Comparison of ENCODE assay signal across 8 mouse cellular contexts in genomic region chr11:5715630-5716105, GRCm38 (mm10). TPM values are rescaled to one million over a fixed set of nuclear protein-coding genes. Genes with fewer than 3 reads are reported as not detected.
DNase-seq lines count a peak whose midpoint lies in the region; ATAC-seq and TF ChIP-seq lines count a peak whose summit lies in the region.

Gene Mrps24 (minus strand): TSS chr11:5715680.

- DNase-seq in cerebellum, adult 2 months, result no peak
- DNase-seq in G1E (ENCODE audit: low spot score), result no peak
- no peak for DNase-seq in forebrain, embryonic 11.5 days (ENCODE audit: low spot score)
- no peak for DNase-seq in heart, postnatal 25 days (ENCODE audit: low spot score)
- no peak for DNase-seq in cerebellum, postnatal 14 days

- no peaks in the 10 kb centered on the region for H3K9me3 ChIP-seq in G1E (replicated peaks)
- no peaks in the 10 kb centered on the region for H3K9me3 ChIP-seq in forebrain, embryonic 11.5 days (ENCODE audit: control insufficient read depth, low read length)
- no peaks in the 10 kb centered on the region for H3K9me3 ChIP-seq in limb, embryonic 12.5 days

- no peak for TF ChIP-seq POLR2A in cerebellum, adult 2 months (IDR thresholded peaks at IDR 0.05; ENCODE audit: borderline replicate concordance, insufficient read depth, low read length)

- no peak within 1 kb of the TSS for H3K9ac ChIP-seq in forebrain, embryonic 11.5 days (ENCODE audit: low read length)
- H3K9ac ChIP-seq in limb, embryonic 12.5 days (replicated peaks), result no peak within 1 kb of the TSS

- ATAC-seq in cerebellum, adult (ENCODE audit: insufficient number of reproducible peaks, low FRiP score, low TSS enrichment), result no peak
- no peak for ATAC-seq in G1E (ENCODE audit: extremely low read depth, insufficient number of reproducible peaks, low FRiP score, poor library complexity, severe bottlenecking)
- no peak for ATAC-seq in forebrain, embryonic 11.5 days (replicated peaks; ENCODE audit: low FRiP score)
- ATAC-seq in limb, embryonic 12.5 days (ENCODE audit: insufficient number of reproducible peaks, insufficient read depth, low FRiP score, low TSS enrichment, low read depth), result no peak
- ATAC-seq in neutrophil, adult 5-6 weeks (ENCODE audit: extremely low read depth, insufficient number of reproducible peaks, low FRiP score, poor library complexity, severe bottlenecking), result no peak

- H3K4me3 ChIP-seq in cerebellum, adult 2 months (replicated peaks; ENCODE audit: insufficient read depth, low read depth, low read length), result no peak within 1 kb of the TSS
- no peak within 1 kb of the TSS for H3K4me3 ChIP-seq in G1E (ENCODE audit: low read depth, low read length)
- no peak within 1 kb of the TSS for H3K4me3 ChIP-seq in forebrain, embryonic 11.5 days (ENCODE audit: low read depth, low read length)
- no peak within 1 kb of the TSS for H3K4me3 ChIP-seq in limb, embryonic 12.5 days (replicated peaks)

- H3K4me2 ChIP-seq in forebrain, embryonic 11.5 days (ENCODE audit: low read depth, low read length, severe bottlenecking), result no peak within 1 kb of the TSS
- H3K4me2 ChIP-seq in limb, embryonic 12.5 days, result no peak within 1 kb of the TSS

- H3K27ac ChIP-seq in cerebellum, adult 2 months (ENCODE audit: insufficient read depth, low read length), result no peak within 1 kb of the TSS
- H3K27ac ChIP-seq in forebrain, embryonic 11.5 days (ENCODE audit: low read depth, low read length), result no peak within 1 kb of the TSS
- H3K27ac ChIP-seq in limb, embryonic 12.5 days, result no peak within 1 kb of the TSS

- no peaks in the 10 kb centered on the region for H3K27me3 ChIP-seq in cerebellum, adult 2 months (ENCODE audit: control insufficient read depth, insufficient read depth, low read length)
- H3K27me3 ChIP-seq in G1E (ENCODE audit: insufficient read depth, low read length), result no peaks in the 10 kb centered on the region; the same call in 1 of the 2 replicates
- H3K27me3 ChIP-seq in forebrain, embryonic 11.5 days (ENCODE audit: control insufficient read depth, insufficient read depth, low read length), result no peaks in the 10 kb centered on the region
- H3K27me3 ChIP-seq in limb, embryonic 12.5 days, result no peaks in the 10 kb centered on the region

- no peaks in the 10 kb centered on the region for H3K4me1 ChIP-seq in cerebellum, adult 2 months (ENCODE audit: control insufficient read depth, insufficient read depth, low read length)
- H3K4me1 ChIP-seq in G1E (ENCODE audit: insufficient read depth, low read depth, low read length), result peaks cover 6% of the 10 kb centered on the region
- H3K4me1 ChIP-seq in forebrain, embryonic 11.5 days (replicated peaks; ENCODE audit: control insufficient read depth, insufficient read depth, low read length), result no peaks in the 10 kb centered on the region
- no peaks in the 10 kb centered on the region for H3K4me1 ChIP-seq in limb, embryonic 12.5 days (replicated peaks)

- intact Hi-C loops in heart, postnatal 25 days (cut with DNase I), result loop anchor here (5.0 kb wide), 1 partner anchor 172 kb away; no protein-coding TSS in a partner anchor

- TF ChIP-seq CTCF in cerebellum, adult 2 months (IDR thresholded peaks at IDR 0.05; ENCODE audit: borderline replicate concordance, insufficient read depth, low read depth, low read length), result no peak
- no peak for TF ChIP-seq CTCF in G1E (IDR thresholded peaks at IDR 0.05; ENCODE audit: low read depth, low read length)

- 64% methylated on average over 14 of the region's 14 CpGs for WGBS in cerebellum, adult 2 months
- 86% methylated on average over 14 of the region's 14 CpGs for WGBS in forebrain, embryonic 11.5 days
- 79% methylated on average over 14 of the region's 14 CpGs for WGBS in limb, embryonic 12.5 days

- peaks cover 78% of the 10 kb centered on the region for H3K36me3 ChIP-seq in G1E (replicated peaks)
- peaks cover 3% of the 10 kb centered on the region for H3K36me3 ChIP-seq in forebrain, embryonic 11.5 days (ENCODE audit: control insufficient read depth, insufficient read depth, low read length)
- H3K36me3 ChIP-seq in limb, embryonic 12.5 days, result peaks cover 57% of the 10 kb centered on the region

RNA-seq across cellular contexts. Expression of gene Mrps24, which starts in this region (rescaled TPM):
- polyA plus RNA-seq in cerebellum, adult 2 months (2012; rRNA removed), result 122 and 124 TPM in 2 replicates
- total RNA-seq in G1E (2014; fragmentation: Nextera tagmentation) (17.9 and 26.1 TPM in 2 replicates), G1E (2017) (75.1 and 89.8 TPM in 2 replicates)
- polyA plus RNA-seq in G1E (2012), result 112 and 154 TPM in 2 replicates
- polyA plus RNA-seq in forebrain, embryonic 11.5 days (2014; fragmentation: Nextera tagmentation; extraction: Ambion mirVana), result 166 TPM in 2 replicates
- 100 to 1,000 TPM; 145 to 152 TPM for total RNA-seq in heart, postnatal 25 days (2021)
- 168 and 177 TPM in 2 replicates for polyA plus RNA-seq in limb, embryonic 12.5 days (2016; fragmentation: Nextera tagmentation; extraction: Ambion mirVana)
- total RNA-seq in neutrophil, adult 5-6 weeks (2017), result 29.9 and 38.4 TPM in 2 replicates
